Mouse (Mus musculus) CD4-positive naive resting alpha-beta T cell, adult 57 days (primary cell): ENCODE data around the gene Olfr1312. TPM values are rescaled to one million over a fixed set of nuclear protein-coding genes. Genes with fewer than 3 reads are reported as not detected.

Source experiments
- total RNA-seq: library from RNA; stranded (reverse); gene quantifications from one replicate; pipeline ENCODE4 v1.2.4, GENCODE M21; 2023

The Olfr1312 gene
- total RNA-seq = not detected

GRCm38 (mm10) chr2:112050138-112050537 lies at the start of gene Olfr1312:
Gene Olfr1312 (minus strand): TSS chr2:112050238.

GRCm38 (mm10) chr2:112096681-112097080 lies 46.6 kb upstream of the Olfr1312 start, which contains the start of gene Olfr1314:
Gene Olfr1314 (minus strand): TSS chr2:112096781.

GRCm38 (mm10) chr2:112077743-112078142 lies 27.7 kb upstream of the Olfr1312 start, which contains the start of gene Olfr1313:
Gene Olfr1313 (minus strand): TSS chr2:112077843.

GRCm38 (mm10) chr2:112024312-112024711 lies 25.7 kb downstream of the Olfr1312 start, which contains the start of gene Olfr1311:
Gene Olfr1311 (minus strand): TSS chr2:112024412.

GRCm38 (mm10) chr2:112012608-112013007 lies 37.4 kb downstream of the Olfr1312 start, which contains the start of gene Olfr1310:
Gene Olfr1310 (minus strand): TSS chr2:112012708.

GRCm38 (mm10) chr2:111990181-111990580 lies 59.9 kb downstream of the Olfr1312 start, which contains the start of gene Olfr1309:
Gene Olfr1309 (minus strand): TSS chr2:111990281.

Other genes starting within 250 kb of the Olfr1312 start
- gene Olfr1303, start 229.9 kb downstream of the Olfr1312 start, total RNA-seq = not detected
- not detected for gene Olfr1305, start 173.1 kb downstream of the Olfr1312 start, total RNA-seq
- not detected for gene Olfr1306, start 134.0 kb downstream of the Olfr1312 start, total RNA-seq
- gene Olfr1307, start 100.8 kb downstream of the Olfr1312 start, total RNA-seq = 0.12 TPM
- not detected for gene Olfr1308, start 85.3 kb downstream of the Olfr1312 start, total RNA-seq
- gene Olfr1309, start 60.0 kb downstream of the Olfr1312 start, total RNA-seq = not detected
- gene Olfr1310, start 37.5 kb downstream of the Olfr1312 start, total RNA-seq = not detected
- not detected for gene Olfr1311, start 25.8 kb downstream of the Olfr1312 start, total RNA-seq
- gene Olfr1313, start 27.6 kb upstream of the Olfr1312 start, total RNA-seq = not detected
- gene Olfr1314, start 46.5 kb upstream of the Olfr1312 start, total RNA-seq = not detected
- not detected for gene Olfr1315-ps1, start 65.2 kb upstream of the Olfr1312 start, total RNA-seq
- gene Olfr1316, start 84.7 kb upstream of the Olfr1312 start, total RNA-seq = not detected
- gene Olfr1317, start 90.1 kb upstream of the Olfr1312 start, total RNA-seq = not detected
- not detected for gene Olfr1318, start 104.0 kb upstream of the Olfr1312 start, total RNA-seq
- gene Lpcat4, start 189.2 kb upstream of the Olfr1312 start, total RNA-seq = 58.1 TPM
- gene Nutm1, start 209.1 kb upstream of the Olfr1312 start, total RNA-seq = not detected
- gene Nop10, start 211.7 kb upstream of the Olfr1312 start, total RNA-seq = 74.2 TPM
- 119 TPM for gene Slc12a6, start 215.6 kb upstream of the Olfr1312 start, total RNA-seq
- gene Gm21985, start 216.1 kb upstream of the Olfr1312 start, total RNA-seq = not detected